23 mouse cellular contexts compared by ENCODE assay signal in genomic region chr1:156507753-156508152, GRCm38 (mm10).
"Had no signal": no experiment of that assay in that cellular context is flagged by ENCODE, and none has a peak within 500 bp of the region (broad histone marks: within the 10 kb centered on the region; RNA-seq: fewer than 3 reads in every experiment).

No protein-coding gene starts in this region.

- H3K9ac ChIP-seq: limb, embryonic 13.5 days; liver, embryonic 12.5 days; liver, embryonic 15.5 days; lung, embryonic 15.5 days; neural tube, embryonic 12.5 days; neural tube, embryonic 15.5 days; stomach, embryonic 15.5 days had no signal

- H3K36me3 ChIP-seq: limb, embryonic 10.5 days; limb, embryonic 13.5 days; liver, embryonic 12.5 days; liver, embryonic 15.5 days; lung, embryonic 15.5 days; neural tube, embryonic 12.5 days; neural tube, embryonic 15.5 days; stomach, embryonic 15.5 days had no signal

- ATAC-seq: liver, embryonic 12.5 days had no signal

- H3K27me3 ChIP-seq: limb, embryonic 13.5 days; liver, embryonic 12.5 days; liver, embryonic 15.5 days; lung, embryonic 15.5 days; neural tube, embryonic 12.5 days; neural tube, embryonic 15.5 days; stomach, embryonic 15.5 days had no signal

- H3K4me2 ChIP-seq: limb, embryonic 13.5 days; liver, embryonic 12.5 days; liver, embryonic 15.5 days; lung, embryonic 15.5 days; midbrain, embryonic 11.5 days; neural tube, embryonic 12.5 days; neural tube, embryonic 15.5 days; stomach, embryonic 15.5 days had no signal

- H3K4me3 ChIP-seq: left cerebral cortex, adult 2 months; limb, embryonic 10.5 days; limb, embryonic 13.5 days; liver, embryonic 12.5 days; liver, embryonic 15.5 days; lung, embryonic 15.5 days; neural tube, embryonic 12.5 days; neural tube, embryonic 15.5 days; stomach, embryonic 15.5 days had no signal

- H3K4me1 ChIP-seq: limb, embryonic 10.5 days; limb, embryonic 13.5 days; liver, embryonic 12.5 days; liver, embryonic 15.5 days; lung, embryonic 15.5 days; neural tube, embryonic 12.5 days; neural tube, embryonic 15.5 days; stomach, embryonic 15.5 days had no signal

- DNase-seq: kidney, adult 2 months; kidney, postnatal 10 days; kidney, postnatal 36 days; layer of hippocampus, postnatal 36 days; liver; lung, adult 18-20 months; lung, postnatal 10 days; lung, postnatal 4 days; midbrain, embryonic 14.5 days; right cerebral cortex, postnatal 25 days; spleen, adult 18-20 months; thymus, adult 2 months; thymus, postnatal 14 days had no signal

- H3K9me3 ChIP-seq: limb, embryonic 10.5 days; limb, embryonic 13.5 days; liver, embryonic 12.5 days; liver, embryonic 15.5 days; lung, embryonic 15.5 days; neural tube, embryonic 12.5 days; neural tube, embryonic 15.5 days; stomach, embryonic 15.5 days had no signal

- H3K27ac ChIP-seq: left cerebral cortex, adult 2 months; limb, embryonic 10.5 days; limb, embryonic 13.5 days; liver, embryonic 12.5 days; liver, embryonic 15.5 days; lung, embryonic 15.5 days; neural tube, embryonic 12.5 days; neural tube, embryonic 15.5 days; stomach, embryonic 15.5 days had no signal
